Mouse (Mus musculus) A20 (cell line): Measurements from ENCODE around the gene Hspb7.

Experiments
- DNase-seq: peaks from one replicate; pipeline ENCODE4 v3.0.0-alpha.2; 2011; ENCODE audit warnings: low read depth, low spot score

The Hspb7 gene

GRCm38 (mm10) chr4:141444451-141445327 is 24.1 kb downstream of the Hspb7 start, which contains the start of gene Zbtb17:
TSS of gene Zbtb17 (plus strand) at chr4:141444654.
- peak; percentile 90 for DNase-seq

- DNase-seq = peak; percentile 42
Observed at GRCm38 (mm10) chr4:141445328-141445720, 24.7 kb downstream of the Hspb7 start.

DNA sequence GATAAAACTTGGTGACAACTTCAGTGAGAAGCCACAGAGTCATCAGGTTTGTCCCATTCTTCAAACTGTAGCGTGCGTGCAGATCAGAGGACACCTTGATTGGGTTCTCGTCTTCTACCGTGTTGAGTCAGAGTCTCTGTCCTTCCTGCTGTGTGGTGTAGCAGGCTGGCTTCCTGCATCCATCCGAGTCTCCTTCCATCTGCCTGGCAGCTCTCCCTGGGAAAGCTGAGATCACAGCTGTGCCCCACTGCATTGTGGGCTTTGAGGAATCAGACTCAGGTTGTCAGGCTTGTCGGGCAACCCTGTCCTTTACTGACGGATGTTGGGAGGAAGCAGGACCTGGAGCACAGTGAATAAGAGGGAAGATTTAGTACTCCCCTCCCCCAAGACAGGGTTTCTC is 25.6 kb downstream of the Hspb7 start:
- DNase-seq = no peak

DNA sequence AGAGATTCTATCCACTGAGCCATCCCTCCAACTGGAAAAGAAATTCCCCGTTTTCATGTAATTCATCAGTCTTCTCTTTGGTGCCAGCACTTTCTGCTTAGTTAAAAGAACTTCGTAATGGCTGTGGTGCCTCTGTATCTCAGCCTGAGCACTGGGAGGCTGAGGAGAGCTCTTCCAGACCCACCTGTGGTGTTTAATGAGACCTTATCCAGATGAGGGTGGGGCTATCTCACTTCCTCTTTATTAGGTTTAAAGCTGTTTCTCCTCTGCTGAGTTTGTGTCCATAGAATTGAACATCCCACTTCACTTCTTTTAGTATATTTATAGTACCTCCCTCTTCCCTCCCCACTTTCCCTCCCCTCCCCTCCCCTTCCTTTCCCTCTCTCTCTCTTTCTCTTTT is 30.7 kb downstream of the Hspb7 start:
- peak; percentile 59 for DNase-seq

GRCm38 (mm10) chr4:141451916-141452450 is 31.4 kb downstream of the Hspb7 start:
- DNase-seq = no peak

DNA sequence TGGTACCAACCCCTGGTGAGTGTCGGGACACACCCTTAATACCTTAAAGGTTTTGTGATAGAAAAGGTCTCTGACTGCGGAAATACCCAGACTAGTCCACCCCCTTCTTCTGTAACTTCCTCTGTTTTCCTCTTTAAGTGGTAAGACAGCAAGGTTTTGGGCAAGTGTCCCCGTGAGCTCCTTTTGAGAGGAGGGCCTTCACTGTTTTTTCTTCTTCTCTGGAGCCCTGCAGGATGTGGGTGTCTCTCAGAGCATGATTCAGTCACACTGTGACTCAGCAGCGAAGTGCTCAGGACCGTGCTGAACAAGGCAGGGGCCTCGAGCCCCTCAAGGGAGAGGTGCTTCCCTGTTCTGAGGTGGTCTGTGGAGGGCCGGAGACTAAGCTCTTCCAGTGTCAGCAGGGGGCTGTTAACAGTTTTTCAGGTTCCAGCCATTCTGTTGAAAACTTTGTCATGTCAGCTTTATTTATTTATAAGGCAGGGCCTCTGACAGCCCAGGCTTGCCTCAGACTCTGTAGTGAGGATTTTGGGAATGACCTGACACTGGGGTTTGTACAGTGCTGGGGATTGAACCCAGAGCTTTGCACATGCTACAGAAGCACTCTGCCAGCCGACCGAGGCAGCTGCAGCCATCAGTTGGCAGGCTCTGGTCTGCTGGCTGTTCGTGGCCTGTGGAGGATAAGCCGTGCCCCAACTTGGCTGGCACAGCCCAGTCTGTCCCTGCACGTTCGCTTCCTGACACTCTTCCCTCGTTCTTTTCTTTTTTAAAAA is 34.2 kb downstream of the Hspb7 start:
- DNase-seq = no peak

DNA sequence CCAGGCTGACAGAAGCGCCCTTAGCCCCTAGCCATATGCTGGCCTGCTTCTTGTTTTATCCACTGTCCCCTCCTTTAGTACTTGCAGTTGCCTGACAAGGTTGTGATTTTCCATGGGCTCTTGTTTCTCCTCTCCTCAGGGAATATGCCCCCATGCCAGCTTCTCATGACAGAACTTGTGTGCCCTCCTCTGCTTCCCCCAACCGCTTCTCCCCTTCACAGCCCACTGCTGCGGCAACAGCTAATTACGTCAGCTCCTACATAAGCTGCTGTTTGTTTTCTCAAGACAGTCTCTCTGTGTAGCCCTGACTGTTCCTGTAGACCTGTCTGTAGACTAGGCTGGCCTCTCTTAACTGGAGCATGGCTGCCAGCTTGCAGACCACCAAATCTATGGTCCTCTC is 34.9 kb downstream of the Hspb7 start:
- DNase-seq = no peak

- no peak for DNase-seq
Observed at GRCm38 (mm10) chr4:141456193-141456938, 35.8 kb downstream of the Hspb7 start.

DNA sequence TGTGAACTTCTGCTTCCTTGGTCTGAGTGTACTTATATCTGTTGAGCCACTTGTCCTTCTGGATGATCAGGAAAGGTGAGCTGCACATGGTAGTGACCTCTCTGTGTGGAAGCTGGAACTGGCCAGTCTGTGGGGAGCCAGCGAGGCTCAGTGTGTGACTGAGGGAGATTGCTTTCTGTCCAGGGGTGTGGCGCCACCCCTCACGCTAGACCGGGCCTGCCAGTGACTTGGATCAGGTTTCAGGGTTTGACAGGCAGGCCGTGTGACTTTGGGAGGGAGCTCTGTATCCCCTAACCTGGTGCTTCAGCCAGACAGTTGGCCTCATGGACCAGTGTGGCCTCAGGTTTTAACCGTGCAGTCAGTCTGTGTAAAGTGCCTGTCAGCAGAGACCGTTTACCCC is 37.7 kb downstream of the Hspb7 start:
- no peak for DNase-seq

GRCm38 (mm10) chr4:141458888-141459287 is 38.3 kb downstream of the Hspb7 start:
- DNase-seq = no peak

DNA sequence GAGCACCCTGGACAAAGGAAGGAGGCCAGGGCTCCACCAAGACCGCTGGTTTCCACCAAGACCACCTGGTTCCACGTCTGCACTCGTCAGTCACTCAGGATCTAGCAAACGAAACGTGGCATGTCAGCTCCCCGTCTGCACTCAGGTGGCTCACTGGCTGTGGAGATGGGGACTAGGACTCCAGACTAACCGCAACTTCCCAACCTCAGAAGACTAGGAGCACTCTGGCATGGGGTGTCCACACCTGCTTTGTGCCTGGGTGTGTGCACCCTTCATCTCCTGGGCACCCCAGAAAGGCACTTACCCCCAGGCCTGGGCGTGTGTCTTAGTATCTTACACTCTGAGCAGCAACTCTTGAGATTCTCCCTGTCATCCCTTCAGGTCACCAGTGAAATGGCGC is 39.2 kb downstream of the Hspb7 start:
- DNase-seq = no peak

DNA sequence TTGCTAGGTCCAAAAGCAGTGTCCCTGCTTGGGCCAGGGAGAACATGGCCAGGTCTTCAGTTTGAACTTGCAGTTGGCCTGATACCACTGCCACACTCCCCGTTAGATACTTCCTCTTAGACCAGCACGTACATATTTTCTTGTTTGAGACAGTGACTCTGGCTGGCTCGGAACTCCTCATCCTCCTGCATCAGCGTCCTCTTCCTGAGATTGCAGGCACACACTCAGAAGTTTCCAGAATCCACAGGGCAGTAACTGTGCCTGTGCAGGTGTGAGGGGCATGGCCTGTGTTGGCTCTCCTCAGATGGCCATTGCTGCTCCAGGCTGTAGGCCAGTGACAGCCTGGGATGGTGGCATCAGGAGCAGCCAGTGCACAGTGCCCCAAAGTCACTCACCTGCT is 39.9 kb downstream of the Hspb7 start:
- DNase-seq = no peak

- no peak for DNase-seq
Observed at GRCm38 (mm10) chr4:141461088-141461487, 40.5 kb downstream of the Hspb7 start.

DNA sequence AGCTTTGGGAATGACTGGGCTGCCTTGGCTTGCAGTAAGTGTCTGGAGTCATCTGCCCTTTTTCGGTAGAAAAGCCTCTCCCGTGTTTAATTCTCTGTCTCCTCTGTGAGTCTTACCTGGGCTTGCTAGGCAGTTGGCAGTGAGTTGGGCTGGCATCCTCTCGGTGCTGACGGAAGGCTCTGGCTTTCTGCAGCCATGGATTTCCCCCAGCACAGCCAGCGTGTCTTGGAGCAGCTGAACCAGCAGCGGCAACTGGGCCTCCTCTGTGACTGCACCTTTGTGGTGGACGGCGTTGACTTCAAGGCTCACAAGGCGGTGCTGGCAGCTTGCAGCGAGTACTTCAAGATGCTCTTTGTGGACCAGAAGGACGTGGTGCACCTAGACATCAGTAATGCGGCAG is 41.0 kb downstream of the Hspb7 start:
- no peak for DNase-seq

DNA sequence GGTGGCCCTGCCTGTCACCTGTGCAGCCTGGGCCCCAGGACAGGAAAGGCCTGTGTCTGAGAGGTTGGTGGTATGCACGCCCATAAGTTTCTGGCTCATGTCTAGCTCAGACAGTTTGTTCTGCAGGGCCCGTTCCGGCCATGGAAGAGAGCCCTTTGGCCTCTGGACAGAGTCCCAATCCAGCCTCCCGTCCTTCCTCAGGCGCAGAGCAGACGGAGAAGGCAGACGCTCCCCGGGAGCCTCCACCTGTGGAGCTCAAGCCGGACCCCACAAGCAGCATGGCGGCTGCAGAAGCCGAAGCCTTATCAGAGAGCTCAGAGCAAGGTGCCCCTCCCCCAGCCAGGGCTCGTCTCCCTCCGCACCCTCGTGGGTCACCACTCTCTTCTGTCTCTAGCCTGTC is 42.9 kb downstream of the Hspb7 start:
- DNase-seq = no peak

DNA sequence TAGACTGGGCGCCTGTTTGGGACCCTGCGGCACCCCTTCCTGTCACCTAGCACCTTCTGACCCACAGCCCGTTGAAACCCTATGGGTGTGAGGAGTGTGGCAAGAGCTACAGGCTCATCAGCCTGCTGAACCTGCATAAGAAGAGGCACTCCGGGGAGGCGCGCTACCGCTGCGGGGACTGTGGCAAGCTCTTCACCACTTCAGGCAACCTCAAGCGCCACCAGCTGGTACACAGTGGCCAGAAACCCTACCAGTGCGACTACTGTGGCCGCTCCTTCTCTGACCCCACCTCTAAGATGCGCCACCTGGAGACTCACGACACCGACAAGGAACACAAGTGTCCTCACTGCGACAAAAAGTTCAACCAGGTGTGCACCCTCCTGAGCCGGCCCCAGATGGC is 44.1 kb downstream of the Hspb7 start:
- DNase-seq = no peak

- no peak for DNase-seq
Observed at GRCm38 (mm10) chr4:141465512-141466288, 45.1 kb downstream of the Hspb7 start.

DNA sequence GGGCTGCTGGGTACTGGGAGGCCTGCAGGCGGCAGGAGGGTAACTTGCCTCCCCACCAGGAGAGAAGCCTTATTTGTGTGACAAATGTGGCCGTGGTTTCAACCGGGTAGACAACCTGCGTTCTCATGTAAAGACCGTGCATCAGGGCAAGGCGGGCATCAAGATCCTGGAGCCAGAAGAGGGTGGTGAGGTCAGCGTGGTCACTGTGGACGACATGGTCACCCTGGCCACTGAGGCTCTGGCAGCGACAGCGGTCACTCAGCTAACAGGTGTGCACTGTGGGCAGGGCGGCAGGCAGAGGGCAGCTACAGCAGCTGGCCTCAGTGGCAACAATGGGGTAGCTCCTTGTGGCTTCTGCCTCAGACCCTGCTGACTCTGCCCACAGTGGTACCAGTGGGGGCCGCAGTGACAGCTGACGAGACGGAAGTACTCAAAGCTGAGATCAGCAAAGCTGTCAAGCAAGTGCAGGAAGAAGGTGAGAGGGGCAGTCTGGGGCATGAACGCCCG is 45.8 kb downstream of the Hspb7 start:
- no peak for DNase-seq

DNA sequence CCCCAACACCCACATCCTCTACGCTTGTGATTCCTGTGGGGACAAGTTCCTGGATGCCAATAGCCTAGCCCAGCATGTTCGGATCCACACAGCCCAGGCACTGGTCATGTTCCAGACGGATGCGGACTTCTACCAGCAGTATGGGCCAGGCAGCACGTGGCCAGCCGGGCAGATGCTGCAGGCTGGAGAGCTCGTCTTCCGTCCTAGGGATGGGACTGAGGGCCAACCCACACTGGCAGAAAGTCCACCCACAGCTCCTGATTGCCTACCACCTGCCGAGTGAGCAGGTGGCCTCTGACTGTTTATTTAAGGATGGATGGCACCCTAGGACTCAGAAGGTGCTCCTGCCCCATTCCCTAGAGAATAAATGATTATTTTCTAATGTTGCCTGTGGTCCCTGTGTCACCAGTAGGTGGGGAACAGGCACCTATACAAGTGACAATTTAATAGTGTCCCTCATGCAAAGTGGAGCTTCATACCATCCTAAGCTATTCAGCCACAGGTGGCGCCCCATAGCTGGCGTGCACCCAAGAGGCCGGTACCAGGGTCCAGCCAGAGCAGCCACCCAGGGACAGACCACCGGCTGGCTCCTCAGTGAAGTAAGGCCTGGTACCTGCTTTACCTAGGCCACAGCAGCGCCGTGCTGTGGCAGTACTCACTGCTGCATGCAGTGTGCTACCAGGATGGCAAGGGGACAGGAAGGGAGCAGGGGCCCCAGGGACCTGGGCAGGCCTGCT is 46.4 kb downstream of the Hspb7 start:
- no peak for DNase-seq

DNA sequence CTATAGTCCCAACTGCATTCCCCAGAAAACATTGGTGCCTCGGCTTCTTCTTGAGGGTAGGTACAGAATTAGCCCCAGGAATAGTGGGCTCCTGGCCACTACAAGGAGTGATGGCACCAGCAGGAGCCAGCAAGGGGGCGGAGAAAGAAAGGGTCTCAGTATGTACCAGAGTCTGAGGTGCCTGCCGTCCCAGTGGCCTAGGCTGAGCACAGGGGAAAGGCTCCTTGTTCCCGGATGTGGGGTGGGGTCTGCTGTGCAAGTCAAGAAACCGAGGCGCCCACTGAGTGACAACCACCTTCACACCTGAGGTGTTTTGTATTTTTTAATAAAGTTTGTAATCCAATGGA is 47.0 kb downstream of the Hspb7 start:
- no peak for DNase-seq
